Mouse (Mus musculus) thymus, postnatal 4 days (tissue): Measurements from ENCODE around the gene Akna.

ENCODE experiments used
- DNase-seq: peaks from one replicate; pipeline ENCODE4 v3.0.0; 2021

Gene Akna

GRCm38 (mm10) chr4:63383474-63383873, 19.7 kb downstream of the Akna start:
- no peak for DNase-seq

GRCm38 (mm10) chr4:63382676-63383369, 20.3 kb downstream of the Akna start:
- DNase-seq = no peak

- peak; percentile 45 for DNase-seq
Observed at GRCm38 (mm10) chr4:63377483-63377882, 25.7 kb downstream of the Akna start.

GRCm38 (mm10) chr4:63375367-63375766, 27.8 kb downstream of the Akna start:
- DNase-seq = no peak

- no peak for DNase-seq
Observed at GRCm38 (mm10) chr4:63374331-63374730, 28.8 kb downstream of the Akna start.

- DNase-seq = no peak
Observed at GRCm38 (mm10) chr4:63373404-63373803, 29.8 kb downstream of the Akna start.

- DNase-seq = peak; percentile 82
Observed at GRCm38 (mm10) chr4:63371890-63372289, 31.3 kb downstream of the Akna start.

- no peak for DNase-seq
Observed at GRCm38 (mm10) chr4:63370897-63371296, 32.3 kb downstream of the Akna start.

GRCm38 (mm10) chr4:63368577-63368976, 34.6 kb downstream of the Akna start:
- DNase-seq = peak; percentile 94

GRCm38 (mm10) chr4:63362150-63362549, 41.0 kb downstream of the Akna start, which contains the start of gene Orm2:
Gene Orm2 (plus strand): TSS chr4:63362449.
- no peak for DNase-seq

- DNase-seq = no peak
Observed at GRCm38 (mm10) chr4:63359861-63360260, 43.3 kb downstream of the Akna start.

GRCm38 (mm10) chr4:63356981-63357570, 46.1 kb downstream of the Akna start:
- no peak for DNase-seq

- DNase-seq = no peak
Observed at GRCm38 (mm10) chr4:63355877-63356665, 47.1 kb downstream of the Akna start, which contains the start of gene Orm3. Gene Orm3 (plus strand): TSS chr4:63356162.

- DNase-seq = no peak
Observed at GRCm38 (mm10) chr4:63348524-63348923, 54.6 kb downstream of the Akna start.

GRCm38 (mm10) chr4:63346659-63347058, 56.5 kb downstream of the Akna start:
- DNase-seq = no peak

- DNase-seq = no peak
Observed at GRCm38 (mm10) chr4:63345261-63345660, 57.9 kb downstream of the Akna start.

- no peak for DNase-seq
Observed at GRCm38 (mm10) chr4:63344295-63344694, 58.9 kb downstream of the Akna start, which contains the start of gene Orm1. Gene Orm1 (plus strand): TSS chr4:63344560.

- DNase-seq = no peak
Observed at GRCm38 (mm10) chr4:63343608-63344007, 59.5 kb downstream of the Akna start.

GRCm38 (mm10) chr4:63342491-63342890, 60.7 kb downstream of the Akna start:
- no peak for DNase-seq

- no peak for DNase-seq
Observed at GRCm38 (mm10) chr4:63338414-63339076, 64.6 kb downstream of the Akna start.

- DNase-seq = no peak
Observed at GRCm38 (mm10) chr4:63333403-63333802, 69.8 kb downstream of the Akna start.

GRCm38 (mm10) chr4:63323275-63323815, 79.8 kb downstream of the Akna start:
- DNase-seq = no peak

- peak; percentile 85 for DNase-seq
Observed at GRCm38 (mm10) chr4:63319566-63319965, 83.6 kb downstream of the Akna start.
